Mouse (Mus musculus): ENCODE results near the gene BC049715.

BC049715 gene

GRCm38 (mm10) chr6:136808631-136809046, 18.8 kb upstream of the BC049715 start:
- no peak for DNase-seq (ENCODE audit: low read depth, low spot score)

- peak; percentile 94 for DNase-seq (ENCODE audit: low read depth, low spot score)
Measured at GRCm38 (mm10) chr6:136809077-136809476, 18.3 kb upstream of the BC049715 start.

GRCm38 (mm10) chr6:136809673-136810072, 17.8 kb upstream of the BC049715 start:
- DNase-seq (ENCODE audit: low read depth, low spot score), result no peak

GRCm38 (mm10) chr6:136811196-136811595, 16.2 kb upstream of the BC049715 start:
- DNase-seq (ENCODE audit: low read depth, low spot score), result no peak

GRCm38 (mm10) chr6:136813117-136813516, 14.3 kb upstream of the BC049715 start:
- peak; percentile 68 for DNase-seq (ENCODE audit: low read depth, low spot score)

- no peak for DNase-seq (ENCODE audit: low read depth, low spot score)
Measured at GRCm38 (mm10) chr6:136815381-136815780, 12.0 kb upstream of the BC049715 start.

GRCm38 (mm10) chr6:136816826-136817225, 10.6 kb upstream of the BC049715 start:
- no peak for DNase-seq (ENCODE audit: low read depth, low spot score)

- no peak for DNase-seq (ENCODE audit: low read depth, low spot score)
Measured at GRCm38 (mm10) chr6:136817549-136817948, 9.9 kb upstream of the BC049715 start.

GRCm38 (mm10) chr6:136820381-136820780, 7.0 kb upstream of the BC049715 start:
- DNase-seq (ENCODE audit: low read depth, low spot score), result no peak

GRCm38 (mm10) chr6:136821086-136821485, 6.3 kb upstream of the BC049715 start:
- no peak for DNase-seq (ENCODE audit: low read depth, low spot score)

- DNase-seq (ENCODE audit: low read depth, low spot score), result no peak
Measured at GRCm38 (mm10) chr6:136824987-136825386, 2.4 kb upstream of the BC049715 start.

- DNase-seq (ENCODE audit: low read depth, low spot score), result no peak
Measured at GRCm38 (mm10) chr6:136827116-136827515, 310 bp upstream of the BC049715 start.

GRCm38 (mm10) chr6:136827881-136828561, 595 bp downstream of the BC049715 start, which contains the start of gene Wbp11:
Gene Wbp11 (minus strand): TSS chr6:136828233.
- peak; percentile 99 for DNase-seq (ENCODE audit: low read depth, low spot score)

GRCm38 (mm10) chr6:136828681-136829080, 1.3 kb downstream of the BC049715 start:
- DNase-seq (ENCODE audit: low read depth, low spot score), result no peak

- DNase-seq (ENCODE audit: low read depth, low spot score), result no peak
Measured at GRCm38 (mm10) chr6:136831712-136832111, 4.3 kb downstream of the BC049715 start.

- no peak for DNase-seq (ENCODE audit: low read depth, low spot score)
Measured at GRCm38 (mm10) chr6:136835352-136835751, 7.9 kb downstream of the BC049715 start, which contains the start of gene Smco3. Gene Smco3 (minus strand): TSS chr6:136835452.

- DNase-seq (ENCODE audit: low read depth, low spot score), result no peak
Measured at GRCm38 (mm10) chr6:136837323-136837722, 9.9 kb downstream of the BC049715 start.

GRCm38 (mm10) chr6:136844903-136845302, 17.5 kb downstream of the BC049715 start:
- DNase-seq (ENCODE audit: low read depth, low spot score), result no peak

GRCm38 (mm10) chr6:136845706-136846480, 18.5 kb downstream of the BC049715 start:
- DNase-seq (ENCODE audit: low read depth, low spot score), result no peak

GRCm38 (mm10) chr6:136847267-136847666, 19.8 kb downstream of the BC049715 start:
- no peak for DNase-seq (ENCODE audit: low read depth, low spot score)

- peak; percentile 56 for DNase-seq (ENCODE audit: low read depth, low spot score)
Measured at GRCm38 (mm10) chr6:136847790-136848189, 20.4 kb downstream of the BC049715 start.

- DNase-seq (ENCODE audit: low read depth, low spot score), result no peak
Measured at GRCm38 (mm10) chr6:136848399-136848798, 21.0 kb downstream of the BC049715 start.

GRCm38 (mm10) chr6:136848971-136849370, 21.5 kb downstream of the BC049715 start:
- no peak for DNase-seq (ENCODE audit: low read depth, low spot score)
